Mouse (Mus musculus): ENCODE measurements around the gene Zdhhc11.
"Not testable (repeated sequence)": the region's sequence is repeated elsewhere in the genome, so short reads cannot be mapped to it uniquely, and the experiment has no call there.

The Zdhhc11 gene

DNA sequence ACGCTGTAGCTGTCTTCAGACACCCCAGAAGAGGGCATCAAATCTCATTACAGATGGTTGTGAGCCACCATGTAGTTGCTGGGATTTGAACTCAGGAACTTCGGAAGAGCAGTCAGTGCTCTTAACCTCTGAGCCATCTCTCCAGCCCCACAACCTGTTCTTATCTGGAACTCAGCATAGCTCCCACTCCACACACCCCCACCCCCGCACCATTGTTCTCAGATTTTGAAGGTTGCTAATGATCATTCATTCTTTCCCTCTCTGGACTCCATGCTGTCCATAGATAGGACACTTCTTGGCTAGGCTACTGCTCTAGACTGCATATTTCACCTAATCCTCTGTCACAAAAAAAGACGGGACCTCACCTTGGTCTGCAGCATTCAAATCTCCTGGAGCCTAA, 43.2 kb downstream of the Zdhhc11 start:
- DNase-seq (ENCODE audit: low spot score) = not testable (repeated sequence)

DNA sequence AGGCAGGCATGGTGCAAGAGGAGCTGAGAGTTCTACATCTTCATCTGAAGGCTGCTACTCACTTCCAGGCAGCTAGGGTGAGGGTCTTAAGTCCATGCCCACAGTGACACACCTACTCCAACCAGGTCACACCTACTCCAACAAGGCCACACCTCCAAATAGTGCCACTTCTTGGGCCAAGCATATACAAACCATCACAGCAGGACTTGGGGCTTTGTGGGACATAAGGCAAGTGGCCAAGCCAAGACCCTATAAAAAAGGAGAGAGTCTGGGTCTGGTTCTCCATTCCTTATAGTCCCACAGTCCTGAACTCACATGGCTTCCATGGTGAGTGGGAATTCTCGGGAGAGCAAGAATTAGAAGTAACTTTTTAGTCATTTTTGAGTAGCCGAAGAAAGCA, 44.6 kb downstream of the Zdhhc11 start:
- not testable (repeated sequence) for DNase-seq (ENCODE audit: low spot score)

DNA sequence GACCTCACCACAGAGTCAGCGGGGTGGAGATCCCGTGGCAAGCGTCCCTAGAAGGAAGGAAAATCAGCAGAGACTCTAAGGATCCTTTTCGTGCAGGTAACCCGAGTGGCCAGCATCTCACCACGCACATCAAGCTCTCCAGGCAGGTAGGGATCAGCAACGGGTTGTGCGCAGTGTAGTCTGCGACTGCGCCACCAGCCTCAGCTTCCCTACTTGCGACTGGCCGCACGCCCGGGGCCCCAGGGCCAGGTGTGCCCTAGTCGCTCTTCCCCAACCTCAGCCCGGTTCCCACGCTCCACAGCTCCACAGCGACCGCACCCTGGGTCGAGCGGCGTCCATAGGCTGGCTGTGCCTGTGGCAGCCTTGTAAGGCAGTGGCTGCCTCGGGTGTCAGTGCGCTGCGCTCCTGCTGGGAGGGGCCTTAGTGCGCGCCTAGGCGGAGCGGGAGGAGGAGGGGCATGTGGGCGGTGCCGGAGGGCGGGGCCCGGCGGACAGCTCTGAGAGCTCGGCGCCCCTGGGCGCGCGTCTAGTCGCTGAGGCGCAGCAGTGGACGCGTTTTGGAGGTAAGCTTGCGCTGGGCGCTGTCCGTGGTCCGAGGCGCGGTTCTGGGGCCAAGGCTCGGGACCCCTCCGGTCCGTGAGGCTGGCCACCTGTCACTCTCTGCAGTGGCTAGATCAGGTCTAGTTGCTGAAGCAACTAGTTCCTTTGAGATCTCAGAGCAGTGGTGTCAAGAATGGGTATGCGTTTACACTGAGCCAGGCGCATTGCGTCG, 45.5 kb downstream of the Zdhhc11 start, which contains the start of gene Tppp:
TSS of gene Tppp (plus strand) at position 460 of the 771 bp plus-strand sequence.
- peak; percentile 91 for DNase-seq (ENCODE audit: low spot score)

DNA sequence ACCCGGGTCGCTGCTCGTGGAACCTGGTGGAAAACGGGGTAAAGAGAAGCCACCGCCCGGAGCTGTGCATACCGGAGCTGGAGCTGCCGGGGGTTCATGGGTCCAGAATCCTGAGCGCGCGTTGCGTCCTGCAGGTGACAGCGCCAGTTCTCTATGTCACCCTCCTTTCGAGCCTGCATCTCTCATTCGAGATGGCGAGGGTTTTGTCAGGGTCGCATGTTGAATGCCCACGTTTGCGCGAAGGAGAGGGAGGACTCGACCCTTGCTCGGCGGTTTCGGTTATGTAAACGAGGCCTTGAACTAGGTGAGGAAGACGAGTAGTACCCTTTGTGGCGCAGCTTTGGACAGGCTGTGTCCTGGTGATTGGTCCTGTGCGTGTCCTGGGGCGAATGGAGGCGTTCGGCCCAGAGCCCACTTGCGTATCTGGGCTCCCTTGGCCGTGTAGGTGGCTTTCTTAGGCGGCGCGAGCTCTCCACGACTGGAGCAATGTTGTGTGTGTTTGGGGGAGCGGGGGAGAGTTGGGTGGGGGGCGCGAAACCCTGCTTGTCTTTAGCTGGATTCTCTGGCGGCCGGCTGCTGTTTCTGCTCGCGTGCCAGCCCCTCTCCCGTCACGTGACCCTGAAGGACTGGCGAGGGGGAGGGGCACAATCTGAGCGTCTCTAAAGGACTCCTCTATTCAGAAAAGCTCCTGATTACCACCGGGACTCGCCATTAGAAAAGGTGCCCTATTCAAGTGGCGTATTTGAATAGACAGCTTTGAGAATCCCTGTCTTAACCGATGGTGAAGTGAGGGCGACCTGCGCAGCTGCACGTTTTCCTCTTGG, 46.4 kb downstream of the Zdhhc11 start:
- peak; percentile 59 for DNase-seq (ENCODE audit: low spot score)

DNA sequence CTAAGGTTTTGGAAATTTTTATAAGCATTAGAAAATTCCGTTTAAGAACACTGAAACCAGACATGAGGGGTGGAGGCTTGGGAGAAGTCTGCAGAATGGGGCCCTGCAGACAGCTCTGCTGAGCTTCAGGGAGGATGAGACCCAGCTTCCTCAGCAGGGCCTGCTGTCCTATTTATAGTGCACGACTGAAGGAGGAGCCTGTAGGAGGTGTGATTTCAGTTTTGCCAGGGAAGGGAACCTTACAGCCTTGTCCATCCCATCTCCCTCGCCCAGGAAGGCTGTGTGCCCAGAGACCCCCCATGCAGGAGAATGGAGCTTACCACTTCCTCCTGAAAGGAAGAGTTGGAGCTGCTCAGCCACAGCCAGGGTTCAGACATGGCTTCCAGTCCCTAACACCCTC, 47.0 kb downstream of the Zdhhc11 start:
- DNase-seq (ENCODE audit: low spot score) = no peak

DNA sequence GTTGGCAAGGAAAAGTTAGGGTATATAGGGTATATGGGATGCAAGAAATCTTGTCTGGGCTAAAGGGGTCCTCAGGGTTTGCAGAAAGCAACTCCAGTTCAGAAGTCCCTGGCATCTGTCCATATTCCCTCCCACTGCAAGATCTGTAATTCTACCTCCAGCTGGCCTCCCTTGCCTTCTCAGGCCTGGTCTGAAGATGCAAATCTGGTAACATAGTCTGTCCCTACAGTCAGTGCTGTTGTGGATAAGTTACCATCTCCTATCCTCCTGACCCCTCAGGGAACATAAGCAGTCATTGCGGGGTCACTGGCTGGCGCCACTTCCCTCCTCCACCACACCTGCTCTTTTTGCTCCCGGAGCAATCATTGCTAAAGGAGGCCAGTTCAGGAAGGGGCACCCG, 52.3 kb downstream of the Zdhhc11 start:
- no peak for DNase-seq (ENCODE audit: low spot score)

DNA sequence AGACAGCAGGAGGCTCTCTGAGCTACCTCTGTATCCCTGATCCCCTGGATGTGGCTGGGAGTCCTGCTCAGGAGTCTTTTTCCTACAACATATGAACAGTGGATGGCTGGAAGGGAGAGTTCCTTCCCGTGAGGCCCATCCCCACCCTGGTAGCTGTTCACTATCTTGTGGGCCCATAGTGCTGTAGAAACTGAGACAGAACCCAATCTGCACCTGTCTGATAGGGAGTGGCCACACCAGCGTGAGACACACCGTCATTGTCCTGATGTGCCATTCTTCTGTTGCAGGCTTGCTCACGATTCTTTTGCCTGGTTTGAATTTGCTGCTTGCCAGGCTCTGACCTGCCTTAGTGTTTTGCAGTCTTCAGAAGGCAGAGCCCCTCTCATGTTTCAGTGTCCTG, 53.8 kb downstream of the Zdhhc11 start:
- no peak for DNase-seq (ENCODE audit: low spot score)

DNA sequence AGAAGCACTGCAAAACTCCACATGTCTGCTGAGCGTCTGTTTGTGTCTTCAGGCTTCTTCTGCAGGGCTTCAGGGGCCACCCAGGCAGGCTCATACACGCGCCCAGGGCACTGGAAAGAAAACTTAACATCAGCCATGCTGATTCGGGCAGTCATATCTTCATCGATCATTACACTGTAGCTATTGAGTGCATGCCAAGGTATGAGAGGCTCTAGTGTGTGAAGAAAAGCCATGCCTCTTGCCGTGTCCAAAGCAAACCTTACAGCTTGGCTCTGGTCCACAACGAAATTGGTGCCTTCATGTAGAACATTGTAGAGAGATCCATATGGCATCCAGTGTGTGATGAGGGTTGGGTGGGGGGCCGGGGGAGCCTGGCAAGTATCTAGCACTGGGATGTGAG, 55.4 kb downstream of the Zdhhc11 start:
- not testable (repeated sequence) for DNase-seq (ENCODE audit: low spot score)

DNA sequence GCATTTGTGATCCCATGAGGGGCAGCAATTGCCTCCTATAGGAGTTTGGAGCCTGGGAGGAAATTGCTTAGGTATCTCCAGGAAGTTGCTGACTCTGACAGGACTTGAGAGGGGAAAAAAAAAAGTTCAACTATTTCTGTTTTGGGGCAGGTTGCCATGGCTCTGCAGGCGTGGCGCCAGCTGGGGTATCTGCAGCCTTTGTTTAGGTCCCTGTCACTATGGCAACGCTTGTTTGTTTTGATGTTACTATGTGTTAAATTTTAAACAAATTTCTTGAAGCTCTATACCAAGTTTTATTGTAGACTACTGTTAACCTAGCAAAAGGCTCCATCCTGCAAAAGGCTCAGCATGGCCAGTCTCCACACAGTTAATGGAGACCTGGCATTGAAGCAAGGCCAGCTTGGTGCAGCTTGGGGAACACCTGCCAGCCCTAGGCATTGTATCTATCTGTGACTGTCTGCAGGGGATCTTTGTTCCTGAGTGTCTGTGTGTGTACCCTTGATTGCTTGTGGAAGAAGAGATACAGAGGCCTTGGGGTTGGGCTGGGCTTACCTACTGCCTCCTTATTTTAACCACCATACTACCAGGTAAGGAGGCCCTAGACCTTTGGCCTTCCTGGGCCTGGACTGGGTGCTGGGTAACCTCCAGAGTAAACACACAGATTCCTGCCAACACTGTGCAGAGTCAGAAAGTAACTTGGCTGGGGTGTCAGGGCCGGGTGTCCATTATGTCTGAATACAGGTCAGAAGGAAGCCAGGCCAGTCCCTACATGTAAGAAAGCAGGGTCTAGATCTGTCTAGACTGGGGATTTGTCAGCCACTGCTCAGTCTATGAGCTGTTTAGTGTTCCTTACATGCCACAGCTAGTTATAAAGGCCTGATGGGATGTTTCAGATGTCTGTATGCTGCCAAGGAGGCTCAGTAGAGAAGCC, 61.8 kb downstream of the Zdhhc11 start:
- DNase-seq (ENCODE audit: low spot score) = no peak

DNA sequence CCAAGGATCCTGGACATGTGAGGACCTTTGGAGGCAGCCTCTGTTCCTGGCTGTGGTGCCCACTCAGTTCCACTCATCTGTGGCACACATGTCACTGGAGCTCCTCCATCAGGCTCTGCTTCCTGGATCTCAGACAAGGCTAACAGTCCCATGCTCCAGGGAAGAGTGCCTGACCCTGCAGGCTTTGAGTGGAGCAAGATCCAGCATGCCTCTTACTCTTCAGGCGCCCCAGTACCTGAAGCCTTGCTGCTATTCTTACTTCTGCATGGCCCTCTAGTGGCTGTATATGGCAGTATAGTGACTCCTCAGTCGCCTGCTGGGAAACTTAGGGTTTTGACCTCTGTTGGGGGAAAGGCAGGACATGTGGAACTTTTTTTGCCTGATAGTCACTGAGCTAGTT, 62.6 kb downstream of the Zdhhc11 start:
- no peak for DNase-seq (ENCODE audit: low spot score)

DNA sequence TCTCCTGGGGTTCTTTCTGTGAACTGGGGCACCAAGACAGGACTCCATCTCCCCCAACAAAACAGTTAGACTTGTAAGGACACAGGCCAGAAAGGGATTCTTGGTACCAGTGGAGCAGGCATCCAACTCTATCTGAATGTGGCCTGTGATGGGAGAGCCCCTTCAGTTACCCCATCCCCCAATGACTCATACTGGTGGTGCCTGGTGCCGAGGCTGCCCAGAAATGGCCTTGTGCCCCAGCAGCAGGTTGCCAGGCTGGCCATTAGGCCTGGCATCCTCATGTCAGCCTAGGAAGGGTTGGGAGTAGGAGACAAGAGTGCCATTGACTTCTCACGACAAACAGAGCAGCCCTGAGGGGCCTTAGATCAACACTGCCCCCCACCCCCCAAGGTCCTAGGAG, 64.5 kb downstream of the Zdhhc11 start:
- DNase-seq (ENCODE audit: low spot score) = no peak

DNA sequence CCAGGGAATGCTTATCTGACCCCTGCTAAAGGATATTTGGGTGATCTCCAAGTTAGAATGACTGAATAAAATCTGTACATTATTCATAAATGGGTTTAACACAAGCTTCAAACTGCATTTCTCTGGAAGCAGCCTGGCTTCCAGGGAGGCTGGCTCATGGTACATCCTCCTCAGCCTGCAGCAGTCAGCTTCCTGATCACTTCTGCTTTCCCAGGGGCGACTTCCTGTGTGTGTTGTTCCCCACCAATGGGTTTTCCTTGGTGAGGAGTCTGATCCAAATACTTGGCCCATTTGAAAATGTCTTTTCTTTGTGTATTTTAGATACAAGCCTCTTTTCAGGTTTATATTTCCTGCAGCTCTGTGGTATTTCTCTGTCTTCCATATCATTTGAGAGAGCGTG, 65.4 kb downstream of the Zdhhc11 start:
- DNase-seq (ENCODE audit: low spot score) = no peak

DNA sequence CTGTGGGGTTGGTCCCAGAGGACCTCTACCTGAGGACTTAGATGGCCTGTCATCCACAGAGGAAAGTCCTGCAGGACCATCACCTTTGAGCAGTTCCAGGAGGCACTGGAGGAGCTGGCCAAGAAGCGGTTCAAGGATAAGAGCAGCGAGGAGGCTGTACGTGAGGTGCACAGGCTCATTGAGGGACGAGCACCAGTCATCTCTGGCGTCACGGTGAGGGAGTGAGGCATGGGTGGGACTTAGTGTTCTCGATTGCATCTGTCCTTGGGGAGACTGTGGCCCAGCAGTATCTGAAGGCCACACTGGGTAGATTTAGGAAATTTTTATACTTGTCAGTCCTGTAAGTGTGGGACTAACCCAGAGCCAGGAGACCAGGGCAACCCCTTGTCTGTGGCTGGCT, 67.0 kb downstream of the Zdhhc11 start:
- peak; percentile 32 for DNase-seq (ENCODE audit: low spot score)

DNA sequence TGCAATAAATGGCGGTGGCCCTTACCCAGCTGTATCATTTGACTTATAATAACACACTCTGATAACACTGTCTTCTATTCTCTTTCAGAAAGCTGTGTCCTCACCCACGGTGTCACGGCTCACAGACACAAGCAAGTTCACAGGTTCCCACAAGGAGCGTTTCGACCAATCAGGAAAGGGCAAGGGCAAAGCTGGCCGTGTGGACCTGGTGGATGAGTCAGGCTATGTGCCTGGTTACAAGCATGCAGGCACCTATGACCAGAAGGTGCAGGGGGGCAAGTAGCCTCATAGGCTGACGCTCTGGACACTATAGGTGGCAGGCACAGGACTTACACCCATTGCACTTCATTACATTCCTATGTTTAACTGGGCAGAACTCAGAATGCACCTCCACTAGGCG, 67.5 kb downstream of the Zdhhc11 start:
- DNase-seq (ENCODE audit: low spot score) = no peak

DNA sequence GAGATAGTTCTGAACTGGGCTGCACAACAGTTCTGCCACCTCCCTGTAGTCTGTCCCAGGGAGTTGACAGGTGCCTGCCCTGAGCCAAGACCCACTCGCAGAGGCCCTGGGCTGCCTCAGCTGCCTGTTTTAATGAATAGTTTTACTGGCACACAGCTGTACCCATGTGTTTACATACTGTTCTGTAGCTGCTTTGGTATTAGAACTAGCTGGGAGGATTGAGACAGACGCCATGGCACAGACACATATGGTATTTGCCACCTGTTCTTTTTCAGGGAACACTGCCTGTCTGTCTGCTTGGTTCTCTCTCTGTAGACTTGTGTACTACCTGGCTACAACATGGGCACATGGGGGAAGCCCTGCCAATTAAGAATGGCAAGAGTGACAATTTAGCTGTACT, 71.1 kb downstream of the Zdhhc11 start:
- DNase-seq (ENCODE audit: low spot score) = no peak

DNA sequence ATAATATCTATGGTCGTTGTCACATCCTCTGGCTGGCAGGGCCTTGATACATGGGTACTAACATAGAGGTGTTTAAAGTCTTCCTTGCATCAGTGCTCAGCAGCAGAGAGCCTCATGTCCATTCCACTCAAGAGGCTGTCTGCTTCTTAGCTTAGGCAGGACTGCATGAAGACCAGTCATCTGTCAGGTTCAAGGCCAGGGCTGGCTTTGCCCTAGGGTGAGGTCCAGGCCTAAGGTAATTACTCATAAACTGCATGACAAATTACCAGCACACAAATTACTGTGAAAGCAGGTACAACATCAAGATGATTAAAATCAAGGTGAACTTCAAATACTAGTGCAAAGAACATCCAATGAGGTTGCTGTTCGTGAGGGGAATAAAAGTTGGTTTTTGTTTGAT, 72.1 kb downstream of the Zdhhc11 start:
- DNase-seq (ENCODE audit: low spot score) = no peak

DNA sequence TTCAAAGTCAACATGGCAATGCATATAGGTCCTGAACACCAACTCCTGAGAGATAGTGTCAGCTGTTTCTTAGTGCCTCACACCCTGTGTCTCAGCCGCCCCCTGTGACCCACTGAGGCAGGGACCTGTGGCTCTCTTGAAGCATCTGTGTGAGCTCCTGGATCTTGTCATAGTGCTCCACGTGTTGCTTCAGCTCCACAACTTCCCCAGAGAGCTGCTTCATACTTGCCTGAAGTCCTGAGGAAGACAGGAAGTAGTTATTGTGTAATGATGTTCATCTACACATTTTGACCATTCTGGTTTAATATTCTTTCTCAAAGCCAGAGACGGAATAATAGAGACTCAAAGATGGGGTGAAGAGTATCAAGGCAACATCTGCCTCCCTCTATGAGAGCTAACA, 76.3 kb downstream of the Zdhhc11 start:
- no peak for DNase-seq (ENCODE audit: low spot score)
